Mouse (Mus musculus): ENCODE measurements around the gene Plekhj1.
"Not testable (repeated sequence)": the region's sequence is repeated elsewhere in the genome, so short reads cannot be mapped to it uniquely, and the experiment has no call there.

Gene Plekhj1

DNA sequence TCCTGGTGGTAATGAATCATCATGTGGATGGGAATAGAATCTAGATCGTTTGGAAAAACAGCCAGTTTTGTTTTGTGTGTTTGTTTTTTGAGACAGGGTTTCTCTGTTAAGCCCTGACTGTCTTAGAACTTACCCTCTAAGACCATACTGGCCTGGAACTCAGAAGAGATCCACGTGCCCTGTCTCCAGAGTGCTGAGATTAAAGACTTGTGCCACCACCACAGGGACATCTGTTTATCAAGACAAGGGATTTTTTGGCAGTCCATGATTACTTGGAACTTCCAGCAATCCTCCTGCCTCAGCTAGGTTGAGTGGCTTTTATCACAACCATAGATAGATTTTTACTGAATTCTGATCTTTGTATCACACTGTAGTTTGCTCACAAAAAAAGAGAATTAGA, 26.4 kb upstream of the Plekhj1 start:
- no peak for DNase-seq

DNA sequence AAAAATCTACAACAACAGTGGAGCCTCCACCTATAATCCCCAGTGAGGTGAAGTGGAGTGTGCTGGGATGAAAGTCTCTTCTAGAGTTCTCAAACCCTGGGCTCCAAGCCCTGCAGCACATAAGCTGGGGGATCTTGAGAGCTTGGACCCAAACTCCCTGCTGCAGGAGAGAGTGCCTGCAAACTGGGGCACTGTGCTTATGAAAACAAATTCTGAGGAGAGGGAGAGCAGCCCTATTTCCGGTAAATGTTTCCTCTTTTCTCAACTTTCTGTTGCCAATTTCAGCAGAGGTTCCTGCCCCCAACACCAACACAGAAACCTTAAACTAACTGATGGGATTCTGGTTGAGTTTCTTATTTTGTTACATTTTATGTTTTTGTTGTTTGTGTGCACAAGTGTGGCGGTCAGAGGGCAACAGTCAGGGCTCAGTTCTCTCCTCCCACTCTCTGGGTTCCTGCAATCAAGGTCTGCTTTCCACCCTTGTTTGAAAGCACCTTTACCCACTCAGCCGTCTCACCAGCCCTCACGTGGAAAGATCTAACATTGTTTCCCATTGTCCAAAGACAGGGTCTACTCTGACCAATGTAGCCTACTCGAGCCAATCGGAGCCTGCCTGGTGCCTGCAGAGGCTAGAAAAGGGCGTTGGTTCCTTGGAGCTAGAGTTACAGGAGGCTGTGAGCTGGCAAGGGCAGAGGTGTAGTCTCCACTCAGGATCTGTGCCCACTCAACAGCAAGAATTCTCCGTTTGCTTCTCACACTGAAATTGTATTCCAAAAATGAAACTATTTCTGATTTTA, 25.6 kb upstream of the Plekhj1 start:
- no peak for DNase-seq

GRCm38 (mm10) chr10:80823316-80823715, 24.9 kb upstream of the Plekhj1 start:
- DNase-seq, result no peak

DNA sequence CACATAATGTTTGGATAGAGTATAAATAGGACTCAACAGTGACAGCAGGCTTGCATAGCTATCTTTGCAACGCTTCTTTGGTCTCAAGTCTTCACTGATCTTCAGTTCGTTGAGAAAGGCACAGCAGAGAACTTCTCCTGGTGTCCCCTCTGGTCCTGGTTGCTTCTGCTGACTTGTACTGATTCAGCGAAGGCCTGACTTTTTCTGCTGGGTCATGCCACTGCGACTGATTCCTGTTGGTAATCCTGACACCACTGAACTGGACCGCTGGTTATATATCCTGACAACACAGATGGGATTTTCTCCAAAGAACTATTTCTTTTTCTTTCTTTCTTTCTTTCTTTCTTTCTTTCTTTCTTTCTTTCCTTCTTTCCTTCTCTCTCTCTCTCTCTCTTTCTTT, 24.1 kb upstream of the Plekhj1 start:
- no peak for DNase-seq

DNA sequence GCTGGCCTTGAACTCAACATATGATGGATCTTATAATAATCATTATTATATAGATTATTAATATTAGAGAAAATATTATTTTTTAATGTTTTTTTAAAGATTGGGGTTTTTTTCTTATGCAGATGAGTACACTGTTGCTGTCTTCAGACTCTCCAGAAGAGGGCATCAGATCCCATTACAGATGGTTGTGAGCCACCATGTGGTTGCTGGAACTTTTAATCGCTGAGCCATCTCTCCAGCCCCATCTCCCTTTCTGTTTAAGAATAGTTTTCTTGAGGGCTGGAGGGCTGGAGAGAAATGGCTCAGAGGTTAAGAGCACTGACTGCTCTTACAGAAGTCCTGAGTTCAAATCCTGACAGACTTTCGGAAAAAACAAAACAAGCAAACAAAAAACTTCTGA, 23.6 kb upstream of the Plekhj1 start:
- DNase-seq, result peak; percentile 38

DNA sequence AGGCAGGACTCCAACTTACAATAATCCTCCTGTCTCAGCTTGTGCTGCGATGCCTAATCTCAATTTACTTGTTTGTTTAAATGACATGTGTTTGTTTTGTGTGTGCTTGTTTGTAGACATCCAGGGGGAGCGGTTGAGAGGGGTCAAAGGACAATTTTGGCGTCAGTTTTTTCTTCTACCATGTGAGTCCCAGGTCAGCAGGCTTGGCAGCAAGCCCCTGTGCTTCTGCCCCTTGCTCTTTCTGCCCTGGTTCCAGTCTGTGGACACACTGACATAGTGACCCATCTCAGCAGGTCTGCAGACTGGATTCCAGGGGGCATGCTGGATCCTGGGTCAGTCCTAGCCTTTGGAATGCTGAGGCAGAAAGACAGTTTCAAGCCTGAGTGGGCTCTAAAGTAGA, 21.0 kb upstream of the Plekhj1 start:
- DNase-seq, result no peak

DNA sequence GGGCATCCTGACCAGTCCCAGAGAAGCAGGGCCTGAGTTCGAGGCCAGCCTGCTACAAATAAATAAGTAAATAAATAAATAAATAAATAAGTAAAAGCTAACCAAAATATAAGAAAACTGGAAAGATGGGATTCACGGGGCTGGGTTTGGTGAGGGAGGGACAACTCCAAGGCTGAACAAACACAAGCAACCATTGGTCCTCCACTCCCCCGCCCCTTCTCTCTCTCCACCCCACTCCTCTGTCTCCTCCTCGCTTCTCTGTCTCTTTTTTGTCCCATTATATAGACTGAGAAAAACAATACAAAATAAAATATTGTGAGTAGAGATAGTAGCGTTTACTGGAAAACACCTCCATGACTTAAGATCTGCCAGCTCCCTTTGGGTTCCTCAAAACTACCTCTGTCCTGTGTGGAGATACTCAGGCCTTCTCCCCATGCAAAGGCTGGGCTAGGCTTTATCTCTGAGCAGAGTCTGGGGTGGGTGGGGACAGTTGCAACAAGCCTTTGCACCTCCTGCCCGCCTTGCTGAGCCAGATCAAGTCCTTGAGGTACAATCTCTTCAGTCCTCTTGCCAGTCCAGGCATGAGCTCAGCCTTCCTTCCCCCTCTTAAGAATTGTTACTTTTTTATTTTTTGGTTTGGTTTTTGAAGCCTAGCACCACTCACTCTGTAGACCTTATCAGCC, 20.3 kb upstream of the Plekhj1 start:
- DNase-seq, result no peak

DNA sequence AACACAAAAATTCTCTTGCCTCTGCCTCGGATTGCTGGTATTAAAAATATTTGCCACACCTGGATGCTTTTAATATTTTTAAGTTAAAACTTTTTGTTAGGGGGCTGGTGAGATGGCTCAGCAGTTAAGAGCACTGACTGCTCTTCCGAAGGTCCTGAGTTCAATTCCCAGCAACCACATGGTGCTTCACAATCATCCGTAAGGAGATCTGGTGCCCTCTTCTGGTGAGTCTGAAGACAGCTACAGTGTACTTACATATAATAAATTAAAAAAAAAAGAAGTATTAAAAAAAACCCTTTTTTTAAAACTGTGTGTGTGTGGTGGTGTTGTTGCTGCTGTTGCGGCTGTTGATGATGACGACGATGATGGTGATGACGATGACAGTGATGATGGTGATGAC, 19.5 kb upstream of the Plekhj1 start:
- not testable (repeated sequence) for DNase-seq

DNA sequence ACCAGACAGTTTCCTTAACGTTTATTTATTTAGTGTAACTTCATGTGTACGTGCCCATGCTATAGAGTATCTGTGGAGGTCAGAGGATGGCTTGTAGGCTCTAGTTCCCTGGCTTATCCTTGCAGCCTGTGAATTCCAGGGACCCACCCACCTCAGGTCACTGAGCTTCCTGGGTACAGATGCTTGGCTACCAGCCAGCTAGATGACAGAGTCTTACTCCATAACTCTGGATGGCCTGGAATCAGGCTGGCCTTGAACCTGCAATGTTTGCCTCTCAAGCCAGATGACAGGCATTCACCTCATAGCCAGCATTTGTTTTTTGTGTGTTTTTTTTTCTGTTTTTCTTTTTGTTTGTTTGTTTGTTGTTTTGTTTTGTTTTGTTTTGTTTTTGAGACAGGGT, 18.7 kb upstream of the Plekhj1 start:
- DNase-seq, result no peak

DNA sequence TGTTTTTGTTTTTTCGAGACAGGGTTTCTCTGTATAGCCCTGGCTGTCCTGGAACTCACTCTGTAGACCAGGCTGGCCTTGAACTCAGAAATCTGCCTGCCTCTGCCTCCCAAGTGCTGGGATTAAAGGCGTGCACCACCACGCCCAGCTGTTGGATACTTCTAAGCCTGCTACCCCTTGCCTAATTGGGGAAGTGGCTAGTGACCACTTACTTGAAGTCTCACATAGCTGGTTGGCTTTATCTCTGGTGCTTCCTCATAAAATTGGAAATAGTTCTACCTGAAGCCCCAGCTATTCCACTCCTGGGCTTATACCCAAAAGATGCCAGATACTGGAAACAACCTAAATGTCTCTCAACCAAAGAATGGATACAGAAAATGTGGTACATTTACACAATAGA, 17.9 kb upstream of the Plekhj1 start:
- not testable (repeated sequence) for DNase-seq

GRCm38 (mm10) chr10:80814800-80815199, 16.4 kb upstream of the Plekhj1 start:
- no peak for DNase-seq

DNA sequence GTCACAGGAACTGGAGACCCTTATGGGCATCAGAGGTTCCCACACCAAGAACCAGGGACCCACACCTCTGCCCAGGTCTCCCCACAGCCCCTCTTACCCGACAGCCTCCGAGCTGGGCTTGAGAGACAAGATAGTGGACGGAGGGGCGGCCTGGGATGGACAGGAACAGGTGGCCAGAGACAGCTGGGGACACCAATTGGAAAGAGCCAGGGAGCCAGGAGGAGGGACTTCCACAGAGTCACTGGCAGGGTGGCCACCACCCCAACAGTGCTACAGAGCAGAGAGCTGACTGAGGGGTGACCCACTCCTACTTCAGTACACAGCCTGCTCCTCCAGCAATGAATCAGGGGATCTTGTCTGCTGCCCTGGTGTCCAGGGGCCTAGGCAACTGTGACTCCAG, 14.9 kb upstream of the Plekhj1 start, which contains the start of gene Jsrp1:
Gene Jsrp1 (minus strand): TSS at position 133 of the 400 bp plus-strand sequence.
- no peak for DNase-seq

- no peak for DNase-seq
These were observed 14.1 kb upstream of the Plekhj1 start for GRCm38 (mm10) chr10:80812391-80813041.

GRCm38 (mm10) chr10:80810084-80810483, 11.7 kb upstream of the Plekhj1 start:
- DNase-seq, result no peak

GRCm38 (mm10) chr10:80808985-80809632, 10.7 kb upstream of the Plekhj1 start:
- no peak for DNase-seq

DNA sequence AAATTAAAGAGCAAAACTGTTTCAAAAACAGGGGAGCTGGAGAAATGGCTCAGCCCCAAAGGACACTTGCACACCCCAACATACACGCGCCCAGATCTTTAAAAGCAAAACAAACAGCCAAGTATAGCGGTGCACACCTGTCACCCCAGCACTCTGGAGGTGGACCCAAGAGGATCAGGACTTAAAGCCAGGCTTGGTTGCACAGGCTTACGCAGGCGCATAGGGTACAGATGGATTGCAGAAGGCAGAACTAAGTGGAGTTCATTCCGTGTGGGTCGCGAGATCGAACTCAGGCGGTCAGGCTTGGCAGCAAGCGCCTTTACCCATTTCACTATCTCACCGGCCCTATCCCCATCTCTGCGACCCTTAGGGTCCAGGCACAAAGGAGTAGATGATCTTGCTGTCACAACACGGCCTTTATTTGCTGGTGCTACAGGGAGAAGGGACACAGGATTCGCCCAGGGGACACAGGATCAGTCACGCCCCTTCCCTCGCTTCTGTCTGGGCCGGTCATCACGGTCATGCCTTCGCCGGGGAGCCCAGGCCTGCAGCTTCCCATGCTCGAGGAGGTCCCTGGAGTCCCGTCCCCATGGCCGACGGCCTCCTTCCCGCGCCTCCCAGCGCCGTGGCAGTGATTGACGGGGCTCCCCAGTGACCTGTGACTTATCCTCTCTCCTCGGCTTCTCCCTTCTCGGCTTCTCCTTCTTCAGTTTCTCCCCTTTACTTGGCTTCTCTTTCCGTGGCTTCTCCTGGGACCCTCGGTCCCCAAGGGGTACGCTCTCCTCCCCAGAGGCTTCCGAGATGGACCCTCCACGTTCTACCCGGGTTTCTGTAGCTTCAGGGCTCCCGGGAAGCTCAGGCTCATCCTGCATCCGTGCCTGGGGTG, 9.9 kb upstream of the Plekhj1 start:
- DNase-seq, result no peak

- DNase-seq, result peak; percentile 56
These were observed 8.7 kb upstream of the Plekhj1 start for GRCm38 (mm10) chr10:80807057-80807627.

DNA sequence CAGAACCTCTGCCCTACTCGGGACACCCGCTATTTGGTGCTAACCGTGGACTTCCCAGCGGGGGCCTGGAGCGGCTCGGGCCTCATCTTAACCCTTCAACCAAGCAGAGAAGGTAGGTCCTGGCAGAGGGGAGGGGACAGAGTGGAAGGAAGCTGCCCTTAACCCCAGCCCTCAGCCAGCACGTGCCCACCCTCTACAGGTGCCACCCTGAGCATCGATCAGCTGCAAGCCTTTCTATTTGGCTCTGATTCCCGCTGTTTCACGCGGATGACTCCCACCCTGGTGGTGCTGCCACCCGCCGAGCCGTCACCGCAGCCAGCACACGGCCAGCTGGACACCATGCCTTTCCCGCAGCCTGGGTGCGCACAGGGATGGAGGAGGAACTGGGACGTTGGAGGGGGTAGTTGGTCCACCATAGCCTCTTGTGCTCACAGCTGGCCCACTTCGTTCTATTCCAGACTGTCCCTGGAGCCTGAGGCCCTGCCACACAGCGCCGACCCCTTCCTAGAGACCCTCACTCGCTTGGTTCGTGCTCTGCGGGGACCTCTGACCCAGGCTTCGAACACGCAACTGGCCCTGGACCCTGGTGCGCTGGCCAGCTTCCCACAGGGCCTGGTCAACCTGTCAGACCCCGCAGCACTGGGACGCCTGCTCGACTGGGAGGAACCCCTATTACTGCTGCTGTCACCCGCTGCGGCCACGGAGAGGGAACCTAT, 8.1 kb upstream of the Plekhj1 start:
- no peak for DNase-seq

DNA sequence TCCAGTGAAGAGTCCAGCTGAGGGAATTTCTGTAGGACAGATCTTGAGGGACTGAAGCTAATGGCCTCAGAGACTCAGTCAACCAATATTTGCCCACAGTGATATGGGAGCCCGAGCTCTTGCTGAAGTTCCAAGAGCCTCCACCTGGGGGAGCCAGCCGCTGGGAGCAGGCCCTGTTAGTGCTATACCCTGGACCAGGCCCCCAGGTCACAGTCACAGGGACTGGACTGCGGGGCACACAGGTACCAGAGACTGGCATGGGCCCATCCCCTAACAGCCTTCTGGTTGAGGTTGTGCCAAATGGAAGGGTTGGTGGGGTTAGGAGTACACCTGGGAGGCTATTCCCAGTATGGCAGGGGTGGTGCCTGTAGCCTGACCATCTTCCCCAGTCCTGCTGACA, 7.5 kb upstream of the Plekhj1 start:
- DNase-seq, result peak; percentile 79

DNA sequence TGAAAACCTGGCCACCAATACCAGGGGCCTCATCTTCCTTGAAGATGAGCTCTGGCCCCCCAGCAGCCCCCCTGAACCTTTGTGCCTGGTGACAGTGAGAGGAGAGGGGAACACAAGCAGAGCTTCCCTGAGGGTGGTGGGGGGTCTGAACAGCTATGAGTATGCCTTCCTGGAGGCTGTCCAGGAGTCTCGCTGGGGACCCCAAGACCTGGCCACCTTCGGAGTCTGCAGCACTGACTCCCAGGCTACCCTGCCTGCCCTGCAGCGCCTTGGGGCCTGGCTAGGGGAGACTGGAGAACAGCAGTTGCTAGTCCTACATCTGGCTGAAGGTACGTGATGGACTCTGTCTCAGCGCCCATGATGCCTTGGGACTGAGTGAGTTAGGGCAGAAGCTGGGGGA, 6.9 kb upstream of the Plekhj1 start:
- DNase-seq, result no peak

- DNase-seq, result no peak
These were observed 6.5 kb upstream of the Plekhj1 start, which contains the start of gene Amh for GRCm38 (mm10) chr10:80804916-80805315. Gene Amh (plus strand): TSS chr10:80805243.
